Mouse (Mus musculus): ENCODE measurements around the gene Gm4214. TPM values are rescaled to one million over a fixed set of nuclear protein-coding genes. Genes with fewer than 3 reads are reported as not detected.

Gene Gm4214
- total RNA-seq (2023), result not detected

DNA sequence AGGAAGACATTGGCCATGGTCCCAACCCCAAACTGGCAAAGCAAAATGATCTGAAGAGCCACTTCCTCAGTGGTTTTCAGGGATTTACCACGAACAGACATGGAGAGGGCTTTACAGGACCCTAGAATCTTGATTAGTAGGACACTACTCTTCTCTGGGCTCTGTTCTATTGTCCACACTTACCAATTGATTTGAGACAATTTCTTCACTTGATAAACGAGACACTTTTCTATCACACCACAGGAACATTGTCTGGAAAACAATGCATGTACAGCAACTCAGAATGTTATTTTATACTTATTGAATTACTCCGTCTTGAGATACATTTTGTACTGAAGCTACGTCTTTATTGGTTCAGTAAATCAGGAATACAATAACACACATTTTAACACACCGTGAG lies at the start of gene Gm4214:
Gene Gm4214, minus strand, starts transcription at position 101 of the 400 bp plus-strand sequence.

DNA sequence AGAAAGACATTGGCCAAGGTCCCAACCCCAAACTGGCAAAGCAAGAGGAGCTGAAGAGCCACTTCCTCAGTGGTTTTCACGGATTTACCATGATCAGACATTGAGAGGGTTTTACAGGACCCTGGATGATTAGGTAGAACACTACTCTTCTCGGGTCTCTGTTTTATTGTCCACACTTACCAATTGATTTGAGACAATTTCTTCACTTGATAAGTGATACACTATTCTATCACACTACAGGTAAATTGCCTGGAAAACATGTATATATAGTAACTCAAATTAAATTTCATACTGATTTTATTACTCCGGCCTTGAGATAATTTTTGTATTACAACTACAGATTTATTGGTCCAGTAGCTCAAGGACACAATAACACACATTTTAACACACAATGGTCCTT lies 35.4 kb upstream of the Gm4214 start, which contains the start of gene Gm4216:
Gene Gm4216, minus strand, starts transcription at position 101 of the 400 bp plus-strand sequence.

Other genes starting within 250 kb of the Gm4214 start
- gene Vmn1r157, start 223.0 kb downstream of the Gm4214 start, total RNA-seq (2023), result not detected
- not detected for gene Vmn1r158, start 193.9 kb downstream of the Gm4214 start, total RNA-seq (2023)
- not detected for gene Vmn1r159, start 141.1 kb downstream of the Gm4214 start, total RNA-seq (2023)
- gene Vmn1r160, start 113.4 kb downstream of the Gm4214 start, total RNA-seq (2023), result not detected
- gene Gm4216, start 35.2 kb upstream of the Gm4214 start, total RNA-seq (2023), result not detected
- gene Vmn1r163, start 70.9 kb upstream of the Gm4214 start, total RNA-seq (2023), result not detected
- gene Gm8720, start 82.8 kb upstream of the Gm4214 start, total RNA-seq (2023), result not detected
- gene Gm10662, start 159.8 kb upstream of the Gm4214 start, total RNA-seq (2023), result not detected
- gene Vmn1r165, start 232.7 kb upstream of the Gm4214 start, total RNA-seq (2023), result not detected

Data from T-cell, adult 66 days (primary cell).